Mouse (Mus musculus) bone marrow, adult 2 months (tissue): Measurements from ENCODE around the gene Atp8a1. TPM values are rescaled to one million over a fixed set of nuclear protein-coding genes. Genes with fewer than 3 reads are reported as not detected.

Experiments
- H3K27ac ChIP-seq: fragments of 200-500 bp; 2 replicates; pipeline ENCODE4 v1.5.1; 2012; ENCODE audit warnings: low read depth, mild to moderate bottlenecking, control low read depth, inconsistent platforms, low read length; ENCODE audit not compliant: control insufficient read depth, poor library complexity, insufficient read depth
- H3K4me1 ChIP-seq: fragments of 200-500 bp; 2 replicates; pipeline ENCODE4 v1.6.1; 2011; ENCODE audit warnings: low read length; ENCODE audit not compliant: control insufficient read depth, insufficient read depth
- H3K4me3 ChIP-seq: fragments of 200-500 bp; replicated peaks from 2 replicates; pipeline ENCODE3; 2011; ENCODE audit warnings: mild to moderate bottlenecking, low read depth, low read length, control low read depth; ENCODE audit not compliant: control insufficient read depth
- CTCF ChIP-seq: fragments of 200-500 bp; IDR thresholded peaks from 2 replicates; pipeline ENCODE4 v1.5.1; 2011; ENCODE audit warnings: low read length, control low read depth; ENCODE audit not compliant: control insufficient read depth, insufficient read depth
- POLR2A ChIP-seq: fragments of 200-500 bp; IDR thresholded peaks from 2 replicates; pipeline ENCODE4 v1.6.1; 2011; ENCODE audit warnings: low read depth, mild to moderate bottlenecking, control low read depth, low read length, borderline replicate concordance; ENCODE audit not compliant: control insufficient read depth
- whole genome bisulfite sequencing: fragments of 180-500 bp; shearing (Covaris S2); methylation state at CpG from one replicate; pipeline ENCODE4 v1.1.7; 2018; 5-methylcytosine and 5-hydroxymethylcytosine counted together
- polyA plus RNA-seq: library from polyadenylated mRNA; stranded (reverse); fragments of >200 nt; gene quantifications from 2 replicates; pipeline ENCODE4 v1.2.4, GENCODE M21; 2011; ENCODE audit warnings: low replicate concordance; ENCODE audit not compliant: missing spikeins, insufficient read depth, insufficient read length

Gene Atp8a1
- polyA plus RNA-seq, 1 experiment, result 36.1 TPM

GRCm38 (mm10) chr5:67733551-67734258, 113.5 kb downstream of the Atp8a1 start:
- no peaks in the 10 kb centered on the region for H3K4me1 ChIP-seq
- no peak overlapping the region for H3K27ac ChIP-seq
- WGBS, result 34% methylated on average over 9 of the region's 9 CpGs
- no peak overlapping the region for H3K4me3 ChIP-seq
- no peak for TF ChIP-seq CTCF

- WGBS, result 79% methylated on average over 6 of the region's 6 CpGs
- Histone ChIP-seq H3K4me1 (no peaks in the 10 kb centered on the region), H3K27ac (no peak overlapping the region), H3K4me3 (no peak overlapping the region)
- TF ChIP-seq POLR2A (no peak), CTCF (no peak)
Observed at GRCm38 (mm10) chr5:67733150-67733549, 114.1 kb downstream of the Atp8a1 start.

- TF ChIP-seq CTCF (no peak), POLR2A (no peak)
- no peak overlapping the region for H3K4me3 ChIP-seq
- H3K4me1 ChIP-seq, result no peaks in the 10 kb centered on the region
- no peak overlapping the region for H3K27ac ChIP-seq
- WGBS, result 24% methylated on average over 2 of the region's 2 CpGs
Observed at GRCm38 (mm10) chr5:67727755-67728154, 119.5 kb downstream of the Atp8a1 start.

GRCm38 (mm10) chr5:67726810-67727209, 120.4 kb downstream of the Atp8a1 start:
- no peaks in the 10 kb centered on the region for H3K4me1 ChIP-seq
- TF ChIP-seq CTCF, result no peak
- no peak for TF ChIP-seq POLR2A
- WGBS, result 93% methylated on average over 13 of the region's 13 CpGs
- no peak overlapping the region for H3K27ac ChIP-seq
- H3K4me3 ChIP-seq, result no peak overlapping the region

- WGBS, result 92% methylated on average over 7 of the region's 7 CpGs
Observed at GRCm38 (mm10) chr5:67701641-67702040, 145.6 kb downstream of the Atp8a1 start.

GRCm38 (mm10) chr5:67699418-67699817, 147.8 kb downstream of the Atp8a1 start:
- H3K4me1 ChIP-seq, result no peaks in the 10 kb centered on the region
- no peak for TF ChIP-seq POLR2A
- TF ChIP-seq CTCF, result no peak
- 94% methylated on average over 1 of the region's 1 CpGs for WGBS
- H3K27ac ChIP-seq, result no peak overlapping the region
- no peak overlapping the region for H3K4me3 ChIP-seq

More at GRCm38 (mm10) chr5:67701641-67702040, 145.6 kb downstream of the Atp8a1 start:
- Histone ChIP-seq H3K4me3 (no peak overlapping the region), H3K27ac (no peak overlapping the region), H3K4me1 (no peaks in the 10 kb centered on the region)
- TF ChIP-seq CTCF (no peak), POLR2A (no peak)

- Histone ChIP-seq H3K4me1 (no peaks in the 10 kb centered on the region), H3K4me3 (no peak overlapping the region), H3K27ac (no peak overlapping the region)
- no peak for TF ChIP-seq POLR2A
- TF ChIP-seq CTCF, result no peak
- 80% methylated on average over 3 of the region's 3 CpGs for WGBS
Observed at GRCm38 (mm10) chr5:67698176-67698575, 149.1 kb downstream of the Atp8a1 start.

GRCm38 (mm10) chr5:67696741-67697596, 150.3 kb downstream of the Atp8a1 start:
- 86% methylated on average over 12 of the region's 12 CpGs for WGBS
- Histone ChIP-seq H3K4me3 (no peak overlapping the region), H3K4me1 (no peaks in the 10 kb centered on the region), H3K27ac (no peak overlapping the region)
- TF ChIP-seq CTCF, result no peak
- no peak for TF ChIP-seq POLR2A
